Mouse (Mus musculus): ENCODE measurements around the gene Cacna1c.

- TF ChIP-seq CTCF (IDR thresholded peaks at IDR 0.05; ENCODE audit: low read depth), result no peak
- TF ChIP-seq EP300 (optimal IDR thresholded peaks at IDR 0.05), result no peak
These were observed 69.2 kb downstream of the Cacna1c start for GRCm38 (mm10) chr6:119126991-119127390.
